Mouse (Mus musculus): ENCODE measurements at regions not wholly inside any gene's neighbourhood (a gene's known extent, or its start where the extent isn't known, plus 50 kb on each side); places are given as distances from the start of the nearest gene placed in this dataset.

DNA sequence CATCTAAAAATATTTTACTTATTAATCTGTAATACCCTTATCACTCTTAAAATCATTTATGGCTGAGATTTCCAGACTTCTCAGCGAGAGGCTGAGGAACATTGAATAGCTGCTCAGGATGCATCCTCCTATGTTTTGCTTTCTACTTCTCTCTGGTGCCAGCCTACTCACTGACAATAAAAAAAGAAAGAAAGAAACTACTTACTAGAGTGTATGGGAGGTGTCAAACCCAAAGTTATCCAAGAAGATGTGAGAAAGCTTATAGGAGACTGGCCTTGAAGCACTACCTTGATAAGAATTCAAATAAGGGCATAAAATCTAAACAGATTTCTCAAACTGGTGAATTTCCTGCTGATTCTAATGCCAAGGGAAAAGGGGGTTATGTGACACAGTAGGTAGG, 175.4 kb upstream of the Fmr1 start:
- TF ChIP-seq CTCF (IDR thresholded peaks at IDR 0.05; ENCODE audit: low read depth) (no peak), EP300 (IDR thresholded peaks at IDR 0.05; ENCODE audit: low read depth) (no peak)

Measured in liver, embryonic 14.5 days (tissue).